Mouse (Mus musculus): ENCODE results near the gene Defb25.

DNA sequence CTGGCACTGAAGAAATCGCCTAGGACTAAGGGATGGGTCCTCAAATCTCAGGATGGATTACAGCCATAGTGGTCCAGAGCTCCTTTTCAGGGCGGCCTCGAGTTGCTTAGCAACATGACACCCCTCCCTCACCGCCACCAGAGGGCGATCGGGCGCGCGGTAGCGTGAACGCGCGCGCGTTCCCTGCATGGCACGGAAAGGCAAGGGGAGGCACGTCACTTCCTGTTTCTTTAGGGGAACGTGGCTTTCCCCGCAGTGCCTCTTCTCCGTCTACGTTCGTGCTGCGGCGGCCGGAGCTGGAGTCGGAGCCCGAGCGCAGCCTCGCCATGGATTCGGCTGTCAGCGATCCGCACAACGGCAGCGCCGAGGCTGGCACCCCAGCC, 46.4 kb upstream of the Defb25 start, which contains the start of gene H13:
- TF ChIP-seq CTCF (conservative IDR thresholded peaks at IDR 0.05; ENCODE audit: low read length) (peak; percentile 43), NANOG (IDR thresholded peaks at IDR 0.05; ENCODE audit: borderline replicate concordance, low read length) (no peak)

Measured in E14TG2a.4 (cell line).